Comparison of ENCODE assay signal across 14 mouse cellular contexts in genomic region chr16:92997636-92998035, GRCm38 (mm10).
A peak's percentile ranks its signal among the peaks of the same experiment; 100 is the strongest.
DNase-seq lines count a peak whose midpoint lies in the region.
"Had no signal": no experiment of that assay in that cellular context is flagged by ENCODE, and none has a peak within 500 bp of the region (broad histone marks: within the 10 kb centered on the region; RNA-seq: fewer than 3 reads in every experiment).

No protein-coding gene starts in this region.

- peak; percentile 11 for DNase-seq in gastrocnemius, adult 18-20 months (ENCODE audit: low spot score)
- no peak for DNase-seq in gastrocnemius, postnatal 14 days
- peak; percentile 11 for DNase-seq in right cerebral cortex, postnatal 25 days
- no peak for DNase-seq in right cerebral cortex, postnatal 10 days (ENCODE audit: low spot score in 2 of 2)
- peak; percentile 20 to 65 for DNase-seq in left cerebral cortex, postnatal 25 days (ENCODE audit: low spot score in 2 of 2)
- no peak for DNase-seq in neural tube, embryonic 10.5 days (ENCODE audit: extremely low spot score, low spot score)
- DNase-seq in thymus, postnatal 10 days (ENCODE audit: low spot score in 2 of 2) = no peak
- DNase-seq in spleen, adult 18-20 months = no peak
- DNase-seq: cerebellum, adult 11 months; forebrain, postnatal 0 days; heart, postnatal 4 days; kidney, postnatal 10 days; lung, embryonic 14.5 days; thymus, adult 2 months had no signal

- intact Hi-C loops in gastrocnemius, postnatal 14 days (cut with DNase I; ENCODE audit: low total_unique reads) = loop anchor here (10.0 kb wide), 1 partner anchor 433 kb away; no protein-coding TSS in a partner anchor
- intact Hi-C loops in left cerebral cortex, postnatal 25 days (cut with DNase I) = no loop called here

Comparison
In these comparisons a context has a peak if more than half of its experiments do, and no peak if none do; other contexts are left out.
1. DNase-seq: peak in gastrocnemius, adult 18-20 months (single experiment), right cerebral cortex, postnatal 25 days (single experiment) and left cerebral cortex, postnatal 25 days (2 of 2); none in gastrocnemius, postnatal 14 days (single experiment), right cerebral cortex, postnatal 10 days (0 of 2), neural tube, embryonic 10.5 days (single experiment), thymus, postnatal 10 days (0 of 2) and spleen, adult 18-20 months (0 of 2).